Mouse (Mus musculus): Measurements from ENCODE around the gene Qsox1.

- TF ChIP-seq CTCF (IDR thresholded peaks at IDR 0.05; ENCODE audit: extremely low read depth, insufficient read depth, insufficient read length, insufficient replicate concordance) (no peak), POLR2A (IDR thresholded peaks at IDR 0.05; ENCODE audit: low read depth, low read length) (no peak)
Observed at GRCm38 (mm10) chr1:155790111-155790974, 22.3 kb downstream of the Qsox1 start.
